Mouse (Mus musculus) liver, postnatal 0 days (tissue): ENCODE measurements around the gene Carm1. TPM values are rescaled to one million over a fixed set of nuclear protein-coding genes. Genes with fewer than 3 reads are reported as not detected.

Source experiments
- ATAC-seq: fragments of 200-750 bp; cut with Nextera tagmentation; 2 replicates; pipeline ENCODE4 v1.8.0; 2017; ENCODE audit warnings: mild to moderate bottlenecking, moderate library complexity
- DNase-seq: peaks from one replicate; pipeline ENCODE4 v3.0.0-alpha.2; 2016
- H3K27ac ChIP-seq: fragments of 300-500 bp; sonication (generic); 2 replicates; pipeline ENCODE4 v1.5.1; 2014; ENCODE audit warnings: antibody characterized with exemption, moderate library complexity, mild to moderate bottlenecking, low read depth
- H3K27me3 ChIP-seq: fragments of 300-500 bp; sonication (generic); 2 replicates; pipeline ENCODE4 v1.6.1; 2014; ENCODE audit warnings: low read length, control low read depth, mixed read lengths; ENCODE audit not compliant: insufficient read depth
- H3K36me3 ChIP-seq: fragments of 300-500 bp; sonication (generic); replicated peaks from 2 replicates; pipeline ENCODE4 v1.6.1; 2014; ENCODE audit warnings: mild to moderate bottlenecking, control low read depth, low read length, moderate library complexity, mixed read lengths; ENCODE audit not compliant: insufficient read depth
- H3K4me1 ChIP-seq: fragments of 300-500 bp; sonication (generic); 2 replicates; pipeline ENCODE4 v1.6.1; 2014; ENCODE audit warnings: antibody characterized with exemption, mild to moderate bottlenecking, control low read depth; ENCODE audit not compliant: insufficient read depth
- H3K4me2 ChIP-seq: fragments of 300-500 bp; sonication (generic); 2 replicates; pipeline ENCODE4 v1.6.1; 2014; ENCODE audit warnings: low read depth, mild to moderate bottlenecking, low read length, moderate library complexity, mixed read lengths
- H3K4me3 ChIP-seq: fragments of 300-500 bp; sonication (generic); 2 replicates; pipeline ENCODE4 v1.5.1; 2014; ENCODE audit warnings: low read depth, low read length
- H3K9ac ChIP-seq: fragments of 300-500 bp; sonication (generic); replicated peaks from 2 replicates; pipeline ENCODE4 v1.6.1; 2014; ENCODE audit warnings: mild to moderate bottlenecking, moderate library complexity
- H3K9me3 ChIP-seq: fragments of 300-500 bp; sonication (generic); 2 replicates; pipeline ENCODE4 v1.6.1; 2016; ENCODE audit warnings: mild to moderate bottlenecking, control low read depth, low read length, mixed read lengths
- CTCF ChIP-seq: sonication (generic); IDR thresholded peaks from 2 replicates; pipeline ENCODE4 v1.5.1; 2016; ENCODE audit warnings: antibody characterized with exemption, low read depth
- EP300 ChIP-seq: IDR thresholded peaks from 2 replicates; pipeline ENCODE4 v1.6.1; 2016; ENCODE audit warnings: antibody characterized with exemption, low read depth, mild to moderate bottlenecking
- WGBS: fragments of 180-500 bp; shearing (Covaris S2); extraction: QIAGEN DNeasy Blood & Tissue Kit; methylation state at CpG from one replicate; pipeline ENCODE4 v1.1.7; 2014; ENCODE audit not compliant: insufficient replicate concordance; 5-methylcytosine and 5-hydroxymethylcytosine counted together
- microRNA counts: library from miRNA; unstranded; fragments of <30 nt; microRNA quantifications from one replicate; lab custom pipeline; 2015
- microRNA-seq: library from miRNA; unstranded; fragments of <30 nt; microRNA quantifications from one replicate; pipeline ENCODE4, GENCODE M21; 2016
- polyA plus RNA-seq: library from polyadenylated mRNA; unstranded; fragments of >200 nt; fragmentation: Nextera tagmentation; extraction: Ambion mirVana; gene quantifications from 2 replicates; pipeline ENCODE4 v1.2.1, GENCODE M21; 2015

Carm1 gene
- polyA plus RNA-seq, 1 experiment from 2014 or later, result 8.6 TPM

DNA sequence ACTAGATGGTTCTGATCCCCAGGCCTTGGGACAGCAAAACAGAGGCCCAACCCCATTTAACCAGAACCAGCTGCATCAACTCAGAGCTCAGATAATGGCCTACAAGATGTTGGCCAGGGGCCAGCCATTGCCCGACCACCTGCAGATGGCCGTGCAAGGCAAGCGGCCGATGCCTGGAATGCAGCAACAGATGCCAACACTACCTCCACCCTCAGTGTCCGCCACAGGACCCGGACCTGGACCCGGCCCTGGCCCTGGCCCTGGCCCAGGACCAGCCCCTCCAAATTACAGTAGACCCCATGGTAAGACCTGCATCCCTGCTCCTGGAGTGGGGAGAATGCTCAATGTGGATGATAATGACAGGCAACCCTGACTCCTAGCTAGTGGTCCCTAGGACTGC lies 88.9 kb downstream of the Carm1 start:
- Histone ChIP-seq H3K4me2 (no peak overlapping the region), H3K4me3 (no peak overlapping the region), H3K27ac (no peak overlapping the region), H3K9me3 (no peaks in the 10 kb centered on the region), H3K4me1 (no peaks in the 10 kb centered on the region), H3K9ac (no peak overlapping the region), H3K36me3 (peaks cover 82% of the 10 kb centered on the region), H3K27me3 (no peaks in the 10 kb centered on the region)
- DNase-seq (no peak), ATAC-seq (no peak)
- no peak for TF ChIP-seq CTCF
- TF ChIP-seq EP300, result no peak
- 90% methylated on average over 7 of the region's 7 CpGs for WGBS

DNA sequence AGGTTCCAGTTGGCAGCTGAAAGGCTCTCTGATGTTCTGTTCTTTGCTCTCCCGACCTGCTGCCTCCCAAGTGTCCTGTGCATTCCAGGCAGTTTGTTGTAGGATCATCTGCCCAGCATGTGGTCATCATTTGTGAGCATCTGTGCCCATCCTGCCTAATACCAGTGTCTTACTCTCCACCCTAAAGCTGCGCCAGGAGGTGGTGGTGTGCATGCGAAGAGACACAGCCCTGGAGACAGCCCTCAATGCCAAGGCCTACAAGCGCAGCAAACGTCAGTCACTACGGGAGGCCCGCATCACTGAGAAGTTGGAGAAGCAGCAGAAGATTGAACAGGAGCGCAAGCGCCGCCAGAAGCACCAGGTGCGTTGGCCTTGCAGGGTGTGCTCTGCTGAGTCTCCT lies 92.3 kb downstream of the Carm1 start:
- H3K27ac ChIP-seq, result no peak overlapping the region
- no peak for DNase-seq
- H3K9me3 ChIP-seq, result no peaks in the 10 kb centered on the region
- TF ChIP-seq CTCF, result no peak
- no peak for TF ChIP-seq EP300
- no peaks in the 10 kb centered on the region for H3K27me3 ChIP-seq
- no peak overlapping the region for H3K4me2 ChIP-seq
- H3K9ac ChIP-seq, result no peak overlapping the region
- H3K4me3 ChIP-seq, result no peak overlapping the region
- WGBS, result 88% methylated on average over 11 of the region's 11 CpGs
- ATAC-seq, result no peak
- no peaks in the 10 kb centered on the region for H3K4me1 ChIP-seq
- peaks cover 96% of the 10 kb centered on the region for H3K36me3 ChIP-seq

MicroRNAs encoded within 50 kb of the gene (microRNA counts, 519-probe panel; counts per million panel counts)
- microRNA mmu-miR-1946b (lab: Ali Mortazavi, UCI), result not detected

Small RNA genes lying within 50 kb of the gene (microRNA-seq; reads per million reads assigned to microRNA genes)
- not detected for gene Mir1946b

Other genes with a start within 250 kb of the Carm1 start
- 0.32 and 0.54 TPM in 2 replicates for gene Ap1m2, start 234.6 kb upstream of the Carm1 start, polyA plus RNA-seq
- gene Slc44a2, start 226.2 kb upstream of the Carm1 start, polyA plus RNA-seq, result 12.8 and 14.4 TPM in 2 replicates
- gene Ilf3, start 179.0 kb upstream of the Carm1 start, polyA plus RNA-seq, result 19.1 and 23.5 TPM in 2 replicates
- 11.3 and 13.7 TPM in 2 replicates for gene Qtrt1, start 135.1 kb upstream of the Carm1 start, polyA plus RNA-seq
- gene Dnm2, start 122.0 kb upstream of the Carm1 start, polyA plus RNA-seq, result 29.5 and 35.2 TPM in 2 replicates
- 34.6 and 38.0 TPM in 2 replicates for gene Tmed1, start 36.6 kb upstream of the Carm1 start, polyA plus RNA-seq
- gene AB124611, start 20.7 kb upstream of the Carm1 start, polyA plus RNA-seq, result 13.6 and 14.2 TPM in 2 replicates
- 12.5 and 13.0 TPM in 2 replicates for gene Timm29, start 45.8 kb downstream of the Carm1 start, polyA plus RNA-seq
- gene Yipf2, start 45.9 kb downstream of the Carm1 start, polyA plus RNA-seq, result 7.8 and 8.5 TPM in 2 replicates
- gene Smarca4, start 69.3 kb downstream of the Carm1 start, polyA plus RNA-seq, result 12.8 and 14.3 TPM in 2 replicates
- gene Ldlr, start 176.6 kb downstream of the Carm1 start, polyA plus RNA-seq, result 13.2 and 13.3 TPM in 2 replicates
- 38.4 and 41.4 TPM in 2 replicates for gene Spc24, start 213.4 kb downstream of the Carm1 start, polyA plus RNA-seq